Mouse (Mus musculus) mouse trophoblast stem cell (cell line): Measurements from ENCODE around the gene Gm20518.

Source experiments
- in situ Hi-C, 2 experiments: fragments of 300-500 bp; cut with MseI, MboI; formaldehyde crosslinking; loops; 2 replicates in 1 of 2; 3 replicates in 1 of 2; pipeline ENCODE4 v1.15.1; 2025

Gm20518 gene

DNA sequence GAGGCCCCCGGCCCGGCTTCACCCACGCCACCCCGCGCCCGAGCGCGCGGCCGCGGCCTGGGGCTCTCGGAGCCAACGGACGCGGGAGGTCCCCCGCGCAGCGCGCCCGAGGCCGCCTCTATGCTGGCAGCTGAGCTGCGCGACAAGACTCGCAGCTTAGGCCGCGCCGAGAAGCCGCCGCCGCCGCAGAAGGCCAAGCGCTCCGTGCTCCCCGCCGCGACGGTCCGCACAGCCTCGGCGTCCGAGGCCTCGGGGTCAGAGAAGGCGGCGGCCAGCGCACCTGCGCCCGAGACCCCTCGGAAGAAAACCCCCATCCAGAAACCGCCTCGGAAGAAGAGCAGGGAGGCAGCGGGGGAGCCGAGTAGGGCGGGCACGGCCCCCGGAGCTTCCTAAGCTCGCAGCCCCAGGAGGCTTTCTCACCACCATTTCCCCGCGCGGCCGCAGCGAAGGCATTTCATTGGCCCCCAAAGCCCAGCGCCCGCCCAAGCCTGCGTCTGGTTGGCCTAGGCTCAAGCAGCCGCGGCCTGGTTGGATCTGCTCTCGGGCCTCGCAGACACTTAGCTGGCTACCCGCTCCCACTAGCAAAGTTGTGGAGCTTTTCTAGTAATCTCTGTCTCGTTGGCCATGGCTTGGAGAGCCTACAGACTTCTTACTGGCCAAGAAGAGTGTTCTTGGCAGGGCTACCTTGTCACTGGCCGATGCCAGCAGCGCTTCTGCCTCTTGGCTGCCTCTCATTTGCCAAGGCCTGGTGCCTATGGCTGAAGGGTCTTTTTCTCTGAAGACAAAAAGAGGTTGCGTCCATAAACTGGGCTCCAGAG lies 84.1 kb downstream of the Gm20518 start:
- in situ Hi-C loops: loop anchor here in 1 of 2 experiments (5.0 kb wide), 1 partner anchor 70 kb away; no protein-coding TSS in a partner anchor

DNA sequence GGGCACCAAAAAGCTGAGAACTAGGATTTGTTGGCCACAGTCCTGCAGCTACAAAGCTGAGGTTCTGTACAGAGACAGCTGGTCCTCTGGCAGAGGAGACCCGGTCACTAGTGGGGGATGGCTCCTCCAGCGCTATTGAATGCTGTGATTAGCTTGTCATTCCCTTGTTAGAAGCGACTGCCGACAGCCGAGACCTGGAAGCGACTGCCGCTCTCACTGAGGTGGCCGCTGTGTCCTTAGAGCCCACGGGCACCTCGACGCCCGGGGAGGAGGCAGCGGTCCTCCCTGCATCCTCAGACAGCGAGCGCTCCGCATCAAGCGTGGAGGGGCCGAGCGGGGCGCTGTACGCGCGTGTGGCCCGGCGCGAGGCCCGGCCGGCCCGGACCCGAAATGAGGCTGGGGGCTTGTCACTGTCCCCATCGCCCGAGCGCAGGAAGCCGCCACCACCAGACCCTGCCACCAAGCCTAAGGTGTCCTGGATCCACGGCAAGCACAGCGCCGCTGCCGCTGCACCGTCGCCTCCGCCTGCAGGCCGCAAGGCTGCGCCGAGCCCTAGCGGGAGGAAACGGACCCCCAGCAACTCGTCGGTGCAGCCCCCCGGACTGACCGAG lies 84.8 kb downstream of the Gm20518 start:
- in situ Hi-C loops: loop anchor here in 1 of 2 experiments (5.0 kb wide), 1 partner anchor 69 kb away; no protein-coding TSS in a partner anchor

GRCm38 (mm10) chr16:17804982-17805381 lies 86.5 kb downstream of the Gm20518 start:
- in situ Hi-C loops: loop anchor here in 1 of 2 experiments (5.0 kb wide), 1 partner anchor 68 kb away; no protein-coding TSS in a partner anchor

GRCm38 (mm10) chr16:17804449-17804912 lies 87.0 kb downstream of the Gm20518 start:
- in situ Hi-C loops: no loop called here

DNA sequence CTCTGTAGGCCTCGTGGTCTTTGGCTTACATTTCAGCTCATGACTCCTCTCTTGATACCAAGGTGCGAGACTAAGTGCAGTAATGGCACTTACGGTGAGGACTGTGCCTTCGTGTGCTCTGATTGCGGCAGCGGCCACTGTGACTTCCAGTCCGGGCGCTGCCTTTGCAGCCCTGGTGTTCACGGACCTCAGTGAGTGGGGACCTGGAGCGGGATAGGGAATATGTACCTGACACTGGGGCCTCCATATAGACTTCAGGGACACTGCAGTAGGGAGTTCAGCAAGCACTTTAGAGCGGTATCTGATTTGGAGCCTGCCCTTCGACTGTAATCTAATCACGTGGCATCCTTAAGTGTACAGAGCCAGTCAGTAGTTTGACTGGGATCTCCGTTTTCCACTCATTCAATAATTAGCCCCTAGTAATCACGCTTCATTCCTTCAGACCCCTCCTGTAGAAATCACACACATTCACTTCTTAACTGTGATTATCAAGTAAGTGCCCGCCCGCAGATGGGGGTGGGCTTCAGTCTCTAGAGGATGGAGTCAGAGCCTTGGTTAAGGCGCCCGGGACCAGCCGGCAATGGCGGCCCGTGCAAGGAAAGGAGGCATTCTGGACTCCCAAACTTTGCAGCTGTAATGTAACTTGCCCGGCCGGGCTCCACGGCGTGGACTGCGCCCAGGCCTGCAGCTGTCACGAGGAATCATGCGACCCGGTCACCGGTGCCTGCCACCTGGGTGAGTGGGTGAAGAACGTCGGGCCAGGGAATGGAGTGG lies 87.6 kb downstream of the Gm20518 start:
- in situ Hi-C loops: no loop called here

- in situ Hi-C loops: no loop called here
These were observed 88.4 kb downstream of the Gm20518 start for GRCm38 (mm10) chr16:17802839-17803674.

- in situ Hi-C loops: no loop called here
These were observed 89.0 kb downstream of the Gm20518 start for GRCm38 (mm10) chr16:17802456-17802838.

DNA sequence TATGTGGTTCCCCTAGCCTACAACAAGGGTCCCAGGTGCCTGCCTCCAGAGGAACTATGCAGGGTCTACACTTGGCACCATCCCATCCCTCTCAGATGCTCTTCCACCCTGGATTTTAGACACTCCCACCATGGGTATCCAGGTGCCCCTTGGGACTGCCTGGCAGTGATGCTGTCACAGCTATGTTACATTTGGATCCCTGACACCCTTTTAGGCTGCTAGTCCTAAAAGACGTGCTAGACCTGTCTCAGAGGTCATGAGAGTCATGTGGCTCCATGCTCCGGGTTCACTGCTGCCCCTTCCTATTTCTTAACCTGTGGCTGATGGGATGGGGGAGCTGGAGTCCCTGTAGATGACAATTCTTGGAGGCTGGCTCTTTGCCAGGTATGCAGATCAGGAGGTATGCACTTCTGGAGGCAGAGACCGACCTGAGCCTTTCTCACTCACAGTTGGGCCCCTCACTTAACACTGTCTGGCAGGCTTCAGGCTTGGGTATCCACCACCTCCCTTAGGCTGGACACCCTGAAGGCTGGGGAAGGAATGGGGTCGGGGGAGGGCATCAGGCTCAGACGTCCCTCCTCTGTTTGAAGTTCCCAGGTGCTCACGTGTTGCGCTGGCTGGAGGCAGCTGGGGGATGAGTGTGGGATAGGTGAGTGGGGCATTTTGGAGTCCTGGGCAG lies 89.6 kb downstream of the Gm20518 start:
- in situ Hi-C loops: no loop called here

DNA sequence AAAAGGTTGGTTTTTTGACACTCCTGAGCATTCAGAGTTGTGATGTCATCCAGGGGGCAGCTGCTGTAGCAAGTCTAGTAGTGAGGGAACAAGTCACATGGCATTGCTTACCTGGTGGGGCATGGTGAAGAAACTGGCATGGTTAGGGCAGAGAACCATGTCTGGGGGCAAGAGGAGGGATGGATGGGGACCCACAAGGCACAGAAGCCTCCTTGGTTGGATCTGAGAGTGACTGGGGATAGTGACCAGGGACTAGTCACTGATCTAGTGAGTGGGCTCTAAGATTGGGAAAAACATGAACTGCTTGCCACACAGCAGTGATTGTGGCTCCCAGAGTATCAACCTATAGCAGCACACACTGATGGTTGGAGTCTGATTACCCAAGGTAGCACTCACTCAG lies 91.9 kb downstream of the Gm20518 start:
- in situ Hi-C loops: no loop called here

GRCm38 (mm10) chr16:17798321-17799180 lies 92.9 kb downstream of the Gm20518 start:
- in situ Hi-C loops: no loop called here

DNA sequence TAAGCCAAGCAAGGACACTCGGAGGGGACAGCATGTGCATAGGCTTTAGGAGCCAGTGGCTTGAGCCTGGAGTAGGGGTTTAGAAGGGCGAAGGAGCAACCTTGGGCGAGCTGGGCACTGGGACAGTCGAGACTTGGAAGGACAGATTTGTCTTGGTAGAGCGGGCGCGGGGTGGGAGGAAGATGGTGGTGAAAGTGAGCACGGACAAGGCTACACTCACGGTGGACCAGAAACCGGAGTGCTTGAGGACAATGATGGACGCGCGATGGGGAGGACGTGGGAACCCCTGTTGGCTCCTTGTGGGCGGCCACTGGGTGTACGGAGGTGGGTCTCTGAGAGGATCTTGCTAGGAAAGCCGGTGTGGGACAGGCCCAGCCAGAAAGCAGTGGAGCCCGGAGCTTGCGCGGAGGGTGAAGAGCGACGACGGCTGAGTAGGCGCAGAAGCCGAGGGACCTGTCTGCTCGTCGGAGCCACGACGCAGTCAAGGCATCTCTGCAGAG lies 93.6 kb downstream of the Gm20518 start:
- in situ Hi-C loops: no loop called here

- in situ Hi-C loops: no loop called here
These were observed 94.3 kb downstream of the Gm20518 start, which contains the start of gene Scarf2 for GRCm38 (mm10) chr16:17796971-17797811. Gene Scarf2, plus strand, starts transcription at chr16:17797282.

DNA sequence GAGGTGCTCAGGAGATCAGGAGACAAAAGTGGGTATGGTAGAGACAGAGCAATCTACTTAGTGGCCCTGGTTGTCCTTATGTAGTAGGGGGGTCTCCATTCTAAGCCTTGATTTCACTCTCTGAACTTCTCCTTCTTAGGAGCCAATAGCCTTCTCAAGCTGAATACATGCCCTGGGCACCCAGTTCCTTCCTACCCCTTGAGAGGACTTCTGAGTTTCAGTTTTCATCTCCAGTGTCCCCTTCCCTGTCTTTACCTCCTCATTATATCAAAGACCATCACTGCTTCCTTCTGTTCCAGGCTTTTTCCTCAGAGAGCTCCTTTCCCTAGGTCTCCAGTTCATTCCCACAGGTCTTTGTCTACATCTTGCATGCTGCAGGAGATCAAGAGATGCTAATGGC lies 95.0 kb downstream of the Gm20518 start:
- in situ Hi-C loops: no loop called here

DNA sequence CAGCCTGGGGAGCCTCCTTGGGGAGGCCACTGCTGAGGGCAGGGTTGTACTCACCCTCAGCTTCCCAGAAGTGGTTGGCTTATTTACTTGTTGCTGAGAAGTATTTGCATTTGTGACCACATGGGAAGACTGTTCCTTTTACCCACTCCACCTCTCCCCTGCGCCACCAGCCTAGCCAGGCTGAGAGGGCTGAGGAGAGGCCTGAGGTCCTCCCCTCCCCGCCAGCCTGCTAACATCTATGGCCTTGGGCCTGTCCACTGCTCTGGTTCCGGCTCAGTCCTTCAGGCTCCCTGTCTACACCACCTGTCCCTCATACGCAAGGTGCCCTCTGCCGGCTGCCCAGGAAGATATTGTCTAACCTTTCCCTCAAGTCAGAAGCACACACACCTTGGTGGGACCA lies 95.8 kb downstream of the Gm20518 start:
- in situ Hi-C loops: no loop called here

GRCm38 (mm10) chr16:17794047-17794446 lies 97.4 kb downstream of the Gm20518 start:
- in situ Hi-C loops: no loop called here

DNA sequence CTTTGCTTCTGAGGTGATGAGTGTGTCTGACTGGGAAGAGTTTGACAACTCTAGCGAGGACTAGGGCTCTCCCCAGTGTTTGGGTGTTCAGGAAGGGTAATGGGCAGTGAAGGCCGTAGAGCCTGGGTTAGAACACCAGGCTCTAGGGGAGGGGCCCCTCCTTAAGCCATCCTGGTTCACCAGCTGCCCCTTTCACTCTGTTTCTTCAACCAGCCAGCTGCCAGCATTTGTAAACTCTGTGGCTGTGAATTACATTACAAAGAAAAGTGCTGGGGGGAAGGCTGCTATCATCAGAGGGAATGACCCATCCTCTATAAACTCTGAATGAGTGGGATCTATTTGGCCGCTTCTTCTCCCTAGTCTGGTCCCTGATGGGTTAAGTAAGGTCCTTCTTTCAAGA lies 98.7 kb downstream of the Gm20518 start:
- in situ Hi-C loops: no loop called here

GRCm38 (mm10) chr16:17785337-17785736 lies 106.1 kb downstream of the Gm20518 start:
- in situ Hi-C loops: no loop called here
